Mouse (Mus musculus): Measurements from ENCODE around the gene Scd1. TPM values are rescaled to one million over a fixed set of nuclear protein-coding genes. Genes with fewer than 3 reads are reported as not detected.
A peak's percentile ranks its signal among the peaks of the same experiment; 100 is the strongest.
"Not testable (repeated sequence)": the region's sequence is repeated elsewhere in the genome, so short reads cannot be mapped to it uniquely, and the experiment has no call there.

The Scd1 gene
- polyA plus RNA-seq, 1 experiment from 2014 or later: 11.9 TPM

DNA sequence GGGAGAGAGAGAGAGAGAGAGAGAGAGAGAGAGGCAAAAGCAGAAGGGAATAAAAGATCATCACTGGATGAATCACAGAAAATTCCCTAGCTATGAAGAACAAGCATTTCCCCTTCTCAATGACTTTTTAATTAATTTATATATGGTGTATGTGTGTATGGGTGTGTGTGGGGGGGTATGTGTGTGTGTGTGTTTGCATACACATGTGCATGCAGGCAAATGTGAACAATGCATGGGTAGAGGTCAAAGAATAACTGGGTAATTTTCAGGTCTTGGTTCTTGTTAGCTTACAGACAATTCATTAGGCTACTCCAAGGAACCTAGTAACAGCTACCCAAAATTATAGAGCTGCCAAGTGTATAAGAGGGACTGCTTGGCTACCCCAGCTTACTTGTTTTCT lies 28.6 kb downstream of the Scd1 start:
- Histone ChIP-seq H3K36me3 (no peaks in the 10 kb centered on the region), H3K4me3 (no peak overlapping the region), H3K9ac (replicated peaks) (no peak overlapping the region), H3K27me3 (no peaks in the 10 kb centered on the region), H3K27ac (replicated peaks) (no peak overlapping the region), H3K4me1 (peaks cover 9% of the 10 kb centered on the region; the same call in 1 of the 2 replicates), H3K9me3 (no peaks in the 10 kb centered on the region), H3K4me2 (replicated peaks) (no peak overlapping the region)
- ATAC-seq (ENCODE audit: low FRiP score, low read depth): no peak

DNA sequence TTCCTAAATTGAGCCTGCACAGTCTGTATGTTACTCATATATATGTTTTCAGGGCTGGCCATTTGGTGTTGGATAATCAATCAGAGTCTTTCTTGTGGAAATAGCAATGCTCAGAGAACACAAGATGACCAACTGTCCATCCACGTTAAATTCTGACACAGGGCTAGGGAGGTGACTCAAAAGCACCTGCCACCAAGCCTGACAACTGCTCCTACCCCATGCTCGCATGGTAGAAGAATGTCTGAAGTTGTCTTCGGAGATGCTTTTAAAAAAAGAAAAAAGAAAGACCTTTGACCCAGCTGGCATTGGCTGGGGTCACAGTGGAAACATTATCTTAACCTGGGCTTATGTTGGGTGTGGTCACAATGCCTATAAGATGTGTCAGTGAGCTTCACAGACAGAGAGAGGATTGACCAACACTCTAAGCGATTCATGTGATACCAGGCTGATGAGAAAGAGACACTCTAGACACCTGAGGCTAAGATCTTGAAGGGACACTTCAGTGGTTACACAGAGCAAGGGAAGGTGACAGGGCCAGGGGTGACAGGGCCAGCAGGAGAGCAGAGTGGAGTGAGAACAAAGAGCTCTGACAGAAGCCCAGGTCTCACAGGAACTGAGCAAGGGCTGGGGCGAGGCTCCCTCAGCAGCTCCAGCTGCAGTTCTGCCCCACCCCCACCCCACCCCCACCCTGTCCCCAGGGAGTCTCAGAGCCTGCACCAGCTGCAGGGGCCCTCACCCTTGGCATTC lies 29.9 kb downstream of the Scd1 start:
- no peaks in the 10 kb centered on the region for H3K9me3 ChIP-seq
- H3K4me1 ChIP-seq: peaks cover 9% of the 10 kb centered on the region; the same call in 1 of the 2 replicates
- no peak overlapping the region for H3K9ac ChIP-seq (replicated peaks)
- no peaks in the 10 kb centered on the region for H3K27me3 ChIP-seq
- no peaks in the 10 kb centered on the region for H3K36me3 ChIP-seq
- WGBS: 49% methylated on average over 5 of the region's 5 CpGs
- no peak overlapping the region for H3K4me2 ChIP-seq (replicated peaks)
- no peak overlapping the region for H3K4me3 ChIP-seq
- no peak overlapping the region for H3K27ac ChIP-seq (replicated peaks)
- ATAC-seq (ENCODE audit: low FRiP score, low read depth): no peak

DNA sequence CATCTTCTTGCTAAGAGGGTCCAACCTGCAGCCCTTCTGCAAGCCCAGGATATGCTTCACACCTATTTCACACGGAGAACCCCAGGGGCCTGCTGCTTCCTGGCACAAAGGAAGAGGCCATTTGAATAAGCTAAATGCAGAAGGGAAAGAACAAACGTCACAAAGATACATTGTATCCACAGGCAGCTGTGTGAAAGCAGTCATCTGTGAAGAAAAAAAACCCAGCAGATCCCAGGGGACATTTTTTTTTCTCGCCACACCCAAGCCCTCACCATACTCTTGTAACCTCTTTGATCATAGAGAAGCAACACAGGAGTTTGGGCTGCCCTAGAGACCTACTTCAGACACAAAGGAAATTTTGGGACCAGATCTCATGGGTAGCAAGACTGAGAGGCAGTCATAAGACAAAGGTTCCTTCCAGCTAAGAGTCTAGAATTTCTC lies 31.1 kb downstream of the Scd1 start:
- Histone ChIP-seq H3K27ac (replicated peaks) (no peak overlapping the region), H3K4me2 (replicated peaks) (no peak overlapping the region), H3K9me3 (no peaks in the 10 kb centered on the region), H3K9ac (replicated peaks) (no peak overlapping the region), H3K4me3 (no peak overlapping the region), H3K4me1 (0 out of 2 replicates have a peak, but pooled peaks cover 4% of the 10 kb centered on the region), H3K36me3 (no peaks in the 10 kb centered on the region), H3K27me3 (no peaks in the 10 kb centered on the region)
- WGBS: 21% methylated on average over 3 of the region's 3 CpGs
- no peak for ATAC-seq (ENCODE audit: low FRiP score, low read depth)

DNA sequence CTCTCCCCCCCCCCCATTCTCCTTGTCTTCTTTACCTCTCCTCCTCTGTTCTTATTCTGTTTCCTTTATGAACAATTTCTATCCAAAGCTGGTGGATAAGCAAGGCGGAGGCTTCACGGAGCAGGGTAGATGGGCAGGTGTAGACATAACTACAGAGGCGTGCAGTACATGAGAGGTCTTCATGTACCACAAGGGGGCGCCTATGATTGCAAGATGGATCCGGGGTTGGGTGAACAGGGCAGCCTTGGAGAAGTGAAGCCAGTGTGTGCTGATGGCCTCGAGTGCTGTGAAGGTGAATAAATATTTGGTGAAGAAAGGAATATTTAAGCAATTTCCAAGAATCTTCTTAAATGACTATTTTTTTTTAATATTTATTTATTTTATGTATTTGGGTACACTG lies 34.7 kb downstream of the Scd1 start:
- 28% methylated on average over 6 of the region's 6 CpGs for WGBS
- no peaks in the 10 kb centered on the region for H3K36me3 ChIP-seq
- peak; percentile 65; the same call in 1 of the 2 replicates for ATAC-seq (ENCODE audit: low FRiP score, low read depth)
- H3K27me3 ChIP-seq: no peaks in the 10 kb centered on the region
- no peak overlapping the region for H3K4me3 ChIP-seq
- H3K4me2 ChIP-seq (replicated peaks): no peak overlapping the region
- H3K9ac ChIP-seq (replicated peaks): no peak overlapping the region
- H3K27ac ChIP-seq (replicated peaks): no peak overlapping the region
- H3K4me1 ChIP-seq: 0 out of 2 replicates have a peak, but pooled peaks cover 4% of the 10 kb centered on the region
- H3K9me3 ChIP-seq: no peaks in the 10 kb centered on the region

DNA sequence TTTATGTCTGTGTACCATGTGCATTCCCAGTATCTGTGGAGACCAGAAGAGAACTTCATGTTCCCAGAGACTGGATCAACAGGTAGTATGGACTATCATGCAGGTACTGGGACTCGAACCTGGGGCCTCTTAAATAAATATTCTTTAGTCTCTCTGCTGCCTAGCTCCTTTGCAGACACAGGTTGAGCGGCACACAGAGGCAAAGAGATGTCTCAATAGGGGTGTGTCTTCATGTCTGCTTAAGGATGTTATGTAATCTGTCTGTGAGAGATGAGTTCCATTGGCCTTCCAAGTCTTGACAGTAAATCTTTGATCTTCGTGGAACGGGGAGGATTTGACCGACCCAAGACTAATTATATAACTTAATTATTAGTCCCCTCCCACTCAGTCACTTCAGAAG lies 37.4 kb downstream of the Scd1 start:
- no peak for ATAC-seq (ENCODE audit: low FRiP score, low read depth)
- Histone ChIP-seq H3K27ac (replicated peaks) (no peak overlapping the region), H3K9me3 (no peaks in the 10 kb centered on the region), H3K4me1 (no peaks in the 10 kb centered on the region), H3K36me3 (no peaks in the 10 kb centered on the region), H3K4me2 (replicated peaks) (no peak overlapping the region), H3K27me3 (no peaks in the 10 kb centered on the region), H3K9ac (replicated peaks) (no peak overlapping the region), H3K4me3 (no peak overlapping the region)
- 80% methylated on average over 5 of the region's 5 CpGs for WGBS

DNA sequence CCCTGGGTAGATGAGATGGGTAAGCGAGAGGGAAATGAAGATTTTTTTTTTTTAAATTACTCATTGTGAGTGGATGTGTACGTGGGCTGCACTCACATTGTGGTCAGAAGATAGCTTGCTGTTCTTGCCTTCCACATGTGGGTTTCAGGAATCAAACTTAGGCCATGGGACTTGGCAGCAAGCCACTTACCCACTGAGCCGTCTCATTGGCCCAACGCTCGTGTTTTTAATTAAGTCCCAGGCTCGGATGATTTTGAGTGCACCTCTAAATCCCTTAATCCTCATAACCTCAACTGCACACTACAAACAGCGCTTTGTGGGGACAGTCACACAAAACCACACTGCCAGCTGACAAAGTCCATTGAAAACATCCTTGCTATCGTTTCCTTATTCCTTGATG lies 38.3 kb downstream of the Scd1 start:
- Histone ChIP-seq H3K4me2 (replicated peaks) (no peak overlapping the region), H3K36me3 (no peaks in the 10 kb centered on the region), H3K27me3 (no peaks in the 10 kb centered on the region), H3K4me3 (no peak overlapping the region), H3K27ac (replicated peaks) (no peak overlapping the region), H3K4me1 (no peaks in the 10 kb centered on the region), H3K9ac (replicated peaks) (no peak overlapping the region), H3K9me3 (no peaks in the 10 kb centered on the region)
- ATAC-seq (ENCODE audit: low FRiP score, low read depth): no peak
- 62% methylated on average over 8 of the region's 8 CpGs for WGBS

DNA sequence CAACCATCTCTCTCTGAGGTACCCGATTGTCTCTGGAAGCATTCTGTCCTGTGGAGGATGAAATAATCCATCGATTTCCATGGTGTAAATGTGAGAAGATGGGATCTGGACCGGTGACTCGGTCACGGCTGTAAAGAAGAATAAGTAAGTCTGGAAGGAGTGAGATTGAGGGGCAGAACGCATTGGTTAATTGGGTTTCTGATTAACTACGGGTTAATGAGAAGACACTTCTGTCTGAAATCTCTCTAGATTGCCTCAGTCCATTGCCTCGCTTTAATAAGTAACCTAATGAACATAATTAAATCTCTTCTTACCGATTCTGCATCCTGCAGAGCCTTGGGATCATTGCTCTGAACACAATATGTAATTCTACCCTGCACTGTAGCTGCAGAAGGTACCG lies 40.6 kb downstream of the Scd1 start:
- H3K4me3 ChIP-seq; H3K9me3 ChIP-seq; H3K27ac ChIP-seq (replicated peaks); H3K4me1 ChIP-seq; ATAC-seq (ENCODE audit: low FRiP score, low read depth); H3K36me3 ChIP-seq; H3K27me3 ChIP-seq; H3K4me2 ChIP-seq (replicated peaks); H3K9ac ChIP-seq (replicated peaks): not testable (repeated sequence)
- 80% methylated on average over 10 of the region's 10 CpGs for WGBS

DNA sequence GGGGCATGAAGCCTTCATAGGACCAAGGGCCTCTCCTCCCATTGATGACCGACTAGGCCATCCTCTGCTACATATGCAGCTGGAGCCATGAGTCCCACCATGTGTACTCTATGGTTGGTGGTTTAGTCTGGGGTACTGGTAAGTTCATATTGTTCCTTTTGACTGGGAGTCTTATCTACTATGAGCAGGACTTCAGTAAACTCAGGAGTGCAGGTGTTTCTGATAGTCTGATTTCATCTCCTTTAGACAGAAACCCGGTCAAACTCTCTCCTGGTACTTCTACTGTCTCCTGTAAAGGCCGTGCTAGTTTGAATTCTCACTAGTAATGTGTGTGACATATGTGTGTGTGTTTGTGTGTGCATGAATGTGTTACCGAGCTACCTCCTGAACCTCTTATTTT lies 41.9 kb downstream of the Scd1 start:
- no peak overlapping the region for H3K4me2 ChIP-seq (replicated peaks)
- no peak overlapping the region for H3K4me3 ChIP-seq
- ATAC-seq (ENCODE audit: low FRiP score, low read depth): no peak
- no peaks in the 10 kb centered on the region for H3K9me3 ChIP-seq
- no peaks in the 10 kb centered on the region for H3K4me1 ChIP-seq
- no peak overlapping the region for H3K27ac ChIP-seq (replicated peaks)
- 94% methylated on average over 4 of the region's 4 CpGs for WGBS
- no peaks in the 10 kb centered on the region for H3K27me3 ChIP-seq
- no peaks in the 10 kb centered on the region for H3K36me3 ChIP-seq
- no peak overlapping the region for H3K9ac ChIP-seq (replicated peaks)

DNA sequence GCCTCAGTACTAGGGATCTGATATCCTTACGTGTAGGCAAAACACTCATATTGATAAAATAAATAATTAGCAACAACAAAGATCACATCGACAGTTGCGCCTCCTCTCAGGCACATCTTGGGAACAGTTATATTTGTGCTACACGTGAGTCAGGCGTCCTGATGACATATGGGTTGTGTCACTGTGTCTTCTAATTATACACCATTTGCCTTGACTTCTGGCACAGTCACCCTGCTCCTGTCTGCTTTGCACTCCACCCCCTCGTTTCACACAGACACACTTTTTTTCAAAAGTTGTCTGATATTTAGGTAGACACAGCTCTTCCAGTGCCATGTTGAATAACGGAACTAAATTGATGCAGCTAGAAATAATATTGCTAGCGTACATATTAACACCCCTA lies 43.6 kb downstream of the Scd1 start:
- no peak overlapping the region for H3K4me3 ChIP-seq
- no peak overlapping the region for H3K9ac ChIP-seq (replicated peaks)
- no peaks in the 10 kb centered on the region for H3K4me1 ChIP-seq
- no peak overlapping the region for H3K27ac ChIP-seq (replicated peaks)
- no peaks in the 10 kb centered on the region for H3K36me3 ChIP-seq
- WGBS: 84% methylated on average over 8 of the region's 8 CpGs
- no peak for ATAC-seq (ENCODE audit: low FRiP score, low read depth)
- H3K4me2 ChIP-seq (replicated peaks): no peak overlapping the region
- H3K9me3 ChIP-seq: no peaks in the 10 kb centered on the region
- no peaks in the 10 kb centered on the region for H3K27me3 ChIP-seq

DNA sequence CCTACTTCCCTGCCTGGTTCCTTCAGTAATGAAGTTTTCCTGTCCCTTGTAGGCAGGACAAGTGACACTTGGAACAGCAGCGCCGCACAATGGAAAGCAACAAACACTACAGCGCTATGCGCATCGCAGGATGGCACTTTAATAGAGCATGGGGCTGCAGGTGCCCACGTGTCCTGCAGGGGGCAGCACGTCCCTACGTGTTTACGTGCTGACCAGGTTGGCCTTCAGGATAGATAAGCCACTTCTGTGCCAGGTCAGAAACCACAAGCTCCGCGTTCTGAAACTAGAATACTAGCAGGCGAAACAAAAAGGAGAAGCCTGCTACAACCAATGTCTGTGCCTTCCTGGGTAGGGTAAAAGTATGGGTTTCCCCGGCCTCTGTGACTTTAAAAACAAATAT lies 44.1 kb downstream of the Scd1 start:
- no peak overlapping the region for H3K4me3 ChIP-seq
- H3K9me3 ChIP-seq: no peaks in the 10 kb centered on the region
- no peak overlapping the region for H3K27ac ChIP-seq (replicated peaks)
- H3K27me3 ChIP-seq: no peaks in the 10 kb centered on the region
- no peak overlapping the region for H3K9ac ChIP-seq (replicated peaks)
- no peaks in the 10 kb centered on the region for H3K36me3 ChIP-seq
- H3K4me1 ChIP-seq: no peaks in the 10 kb centered on the region
- 18% methylated on average over 13 of the region's 13 CpGs for WGBS
- no peak for ATAC-seq (ENCODE audit: low FRiP score, low read depth)
- H3K4me2 ChIP-seq (replicated peaks): no peak overlapping the region

DNA sequence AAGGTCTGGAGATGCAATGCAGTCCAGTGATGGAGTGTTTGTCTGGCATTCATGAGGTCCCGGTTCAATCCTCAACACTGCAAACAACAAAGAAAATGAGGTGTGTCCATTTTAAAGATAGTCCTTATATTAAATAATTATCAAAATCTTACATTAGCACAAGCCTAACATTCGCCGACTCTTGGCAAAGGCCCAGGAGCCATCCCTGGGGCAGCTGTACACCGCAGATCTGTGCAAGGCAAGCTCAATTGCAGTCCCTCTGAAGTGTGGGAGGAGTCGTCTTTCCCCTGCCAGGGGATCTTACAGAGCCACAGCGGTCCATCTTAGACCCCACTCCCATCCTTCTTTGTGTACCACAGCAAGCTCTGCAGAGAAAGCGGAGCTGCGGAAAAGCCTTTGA lies 49.0 kb downstream of the Scd1 start:
- Histone ChIP-seq H3K9ac (replicated peaks) (no peak overlapping the region), H3K4me3 (no peak overlapping the region), H3K36me3 (no peaks in the 10 kb centered on the region), H3K27me3 (no peaks in the 10 kb centered on the region), H3K4me1 (no peaks in the 10 kb centered on the region), H3K27ac (replicated peaks) (no peak overlapping the region), H3K9me3 (no peaks in the 10 kb centered on the region), H3K4me2 (replicated peaks) (no peak overlapping the region)
- WGBS: 54% methylated on average over 8 of the region's 8 CpGs
- no peak for ATAC-seq (ENCODE audit: low FRiP score, low read depth)

DNA sequence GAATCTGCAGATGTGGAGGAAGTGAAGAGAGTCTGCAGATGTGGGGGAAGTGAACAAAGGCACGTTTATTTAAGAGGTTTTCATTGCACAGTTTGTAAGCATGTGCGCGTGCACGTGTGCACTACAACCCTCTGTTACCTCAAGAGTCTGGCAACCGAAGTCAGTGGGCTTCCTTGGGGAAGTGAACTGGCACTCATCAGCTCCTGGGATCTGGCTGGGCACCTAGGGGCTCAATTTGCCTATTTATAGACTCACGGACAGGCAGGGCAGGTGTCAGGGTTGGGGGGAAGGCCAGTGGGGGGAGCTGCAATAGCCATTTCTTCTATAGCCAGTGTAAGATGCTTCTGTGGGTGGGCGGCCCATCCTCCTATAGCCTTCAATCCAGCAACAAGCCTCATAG lies 55.9 kb downstream of the Scd1 start:
- no peak overlapping the region for H3K27ac ChIP-seq (replicated peaks)
- no peak overlapping the region for H3K4me2 ChIP-seq (replicated peaks)
- H3K4me3 ChIP-seq: no peak overlapping the region
- 82% methylated on average over 7 of the region's 7 CpGs for WGBS
- no peaks in the 10 kb centered on the region for H3K4me1 ChIP-seq
- no peak for ATAC-seq (ENCODE audit: low FRiP score, low read depth)
- H3K9ac ChIP-seq (replicated peaks): no peak overlapping the region
- no peaks in the 10 kb centered on the region for H3K36me3 ChIP-seq
- no peaks in the 10 kb centered on the region for H3K9me3 ChIP-seq
- no peaks in the 10 kb centered on the region for H3K27me3 ChIP-seq

DNA sequence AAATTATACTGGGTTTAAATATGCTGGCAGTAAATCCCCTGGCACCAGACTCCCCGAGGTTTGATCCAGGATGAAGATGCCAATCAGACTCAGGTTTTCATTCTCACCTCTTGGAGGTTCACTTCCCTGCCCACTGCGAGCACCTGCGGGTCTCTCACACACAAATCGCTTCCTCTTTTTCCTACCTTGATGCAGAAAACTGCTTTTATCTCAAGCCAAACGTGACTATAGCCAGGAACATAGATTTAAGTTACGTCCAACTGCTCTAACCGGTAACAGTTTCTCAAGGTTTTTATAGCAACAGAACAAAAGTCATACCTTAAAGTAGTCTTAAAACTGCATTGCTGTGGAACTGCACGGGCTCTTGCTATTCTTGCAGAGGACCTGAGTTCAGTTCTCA lies 58.0 kb downstream of the Scd1 start:
- Histone ChIP-seq H3K4me1 (no peaks in the 10 kb centered on the region), H3K27ac (replicated peaks) (no peak overlapping the region), H3K36me3 (no peaks in the 10 kb centered on the region), H3K9me3 (no peaks in the 10 kb centered on the region), H3K9ac (replicated peaks) (no peak overlapping the region), H3K27me3 (no peaks in the 10 kb centered on the region), H3K4me3 (no peak overlapping the region), H3K4me2 (replicated peaks) (no peak overlapping the region)
- no peak for ATAC-seq (ENCODE audit: low FRiP score, low read depth)
- WGBS: 91% methylated on average over 8 of the region's 8 CpGs

Measured in midbrain, embryonic 12.5 days (tissue).